Comparison of ENCODE assay signal across 12 mouse cellular contexts in the genomic region with DNA sequence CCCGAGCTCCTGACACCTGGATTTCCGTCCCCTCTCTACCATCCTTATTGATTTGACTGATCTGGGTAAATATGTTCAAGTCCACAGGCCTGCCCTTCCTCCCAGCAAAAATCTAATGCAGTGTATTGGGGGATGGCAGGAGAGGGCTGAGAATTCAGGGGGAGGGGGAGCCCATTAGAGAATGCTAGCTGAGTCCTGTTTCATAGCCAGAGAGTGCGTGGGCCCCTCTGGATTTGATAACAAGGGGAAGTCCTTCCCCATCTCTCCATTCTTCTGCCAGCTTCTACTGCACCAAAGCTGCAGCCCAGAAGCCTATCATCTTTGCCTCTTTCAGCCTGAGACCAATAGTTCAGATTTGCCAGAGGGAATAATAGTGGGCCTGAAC. TPM values are rescaled to one million over a fixed set of nuclear protein-coding genes. Genes with fewer than 3 reads are reported as not detected.
DNase-seq lines count a peak whose midpoint lies in the region; ATAC-seq lines count a peak whose summit lies in the region.
"Had no signal": no experiment of that assay in that cellular context is flagged by ENCODE, and none has a peak within 500 bp of the region (broad histone marks: within the 10 kb centered on the region; RNA-seq: fewer than 3 reads in every experiment).

No protein-coding gene starts in this region.

- DNase-seq in heart, adult 18-20 months = no peak
- DNase-seq in spleen, postnatal 10 days (ENCODE audit: low spot score in 2 of 2) = peak; percentile 32 to 60
- DNase-seq in spleen, postnatal 36 days (ENCODE audit: low spot score in 2 of 2) = no peak
- DNase-seq in liver, embryonic 11.5 days (ENCODE audit: low spot score) = no peak
- DNase-seq in MN1 (ENCODE audit: low spot score) = no peak
- no peak for DNase-seq in right cerebral cortex, adult 2 months (ENCODE audit: low spot score in 2 of 2)
- DNase-seq: adrenal gland, postnatal 25 days; lung, postnatal 10 days had no signal

- H3K27ac ChIP-seq in heart, embryonic 14.5 days (replicated peaks in 1 of 2; ENCODE audit: control insufficient read depth in 1 of 2, insufficient read depth in 1 of 2, low read depth in 2 of 2, low read length in 2 of 2) = no peak overlapping the region
- H3K27ac ChIP-seq in liver, embryonic 11.5 days (ENCODE audit: low read depth, low read length) = peak overlapping the region; percentile 77
- no peak overlapping the region for H3K27ac ChIP-seq in stomach, embryonic 15.5 days
- H3K27ac ChIP-seq: embryonic facial prominence, embryonic 12.5 days had no signal

- H3K4me3 ChIP-seq in heart, embryonic 14.5 days (ENCODE audit: control insufficient read depth in 1 of 2, insufficient read depth in 1 of 2, low read depth in 1 of 2, low read length in 2 of 2) = peak overlapping the region in 1 of 2 experiments; percentile 83; a peak in 1 of 4 replicates
- H3K4me3 ChIP-seq in liver, embryonic 11.5 days (ENCODE audit: low read depth, low read length) = peak overlapping the region; percentile 90
- H3K4me3 ChIP-seq in stomach, embryonic 15.5 days (replicated peaks) = peak overlapping the region; percentile 69; the same call in 1 of the 2 replicates

- H3K4me1 ChIP-seq in heart, embryonic 14.5 days (ENCODE audit: control insufficient read depth in 2 of 2, insufficient read depth in 2 of 2, low read length in 2 of 2) = peaks cover 2 to 10% of the 10 kb centered on the region in 2 experiments; a peak in 3 of 4 replicates
- peaks cover 19% of the 10 kb centered on the region for H3K4me1 ChIP-seq in liver, embryonic 11.5 days (replicated peaks; ENCODE audit: control insufficient read depth, insufficient read depth, low read length)
- peaks cover 7% of the 10 kb centered on the region for H3K4me1 ChIP-seq in stomach, embryonic 15.5 days

- ATAC-seq in heart, embryonic 14.5 days (ENCODE audit: insufficient number of reproducible peaks, insufficient read depth, low FRiP score, low read depth) = no peak
- no peak for ATAC-seq in liver, embryonic 11.5 days (replicated peaks; ENCODE audit: low FRiP score)
- no peak for ATAC-seq in stomach, embryonic 15.5 days (ENCODE audit: insufficient read depth, low FRiP score, low read depth)
- ATAC-seq: CD4-positive, CD25-positive, alpha-beta regulatory T cell, adult 4 months had no signal

- peaks cover 21% of the 10 kb centered on the region for H3K27me3 ChIP-seq in heart, embryonic 14.5 days (ENCODE audit: control insufficient read depth, insufficient read depth, low read length)
- H3K27me3 ChIP-seq in liver, embryonic 11.5 days (replicated peaks; ENCODE audit: control insufficient read depth, insufficient read depth, low read length) = peaks cover 17% of the 10 kb centered on the region
- H3K27me3 ChIP-seq in stomach, embryonic 15.5 days (replicated peaks) = peaks cover 20% of the 10 kb centered on the region; the same call in 1 of the 2 replicates

- no peak overlapping the region for H3K9ac ChIP-seq in heart, embryonic 14.5 days (ENCODE audit: low read length)
- peak overlapping the region; percentile 95 for H3K9ac ChIP-seq in liver, embryonic 11.5 days (ENCODE audit: low read depth, low read length)
- H3K9ac ChIP-seq in stomach, embryonic 15.5 days = no peak overlapping the region

- H3K36me3 ChIP-seq in heart, embryonic 14.5 days (ENCODE audit: control insufficient read depth, insufficient read depth, low read length) = no peaks in the 10 kb centered on the region
- H3K36me3 ChIP-seq in liver, embryonic 11.5 days (ENCODE audit: control insufficient read depth, insufficient read depth, low read length) = 0 out of 2 replicates have a peak, but pooled peaks cover 2% of the 10 kb centered on the region
- no peaks in the 10 kb centered on the region for H3K36me3 ChIP-seq in stomach, embryonic 15.5 days
- H3K36me3 ChIP-seq: embryonic facial prominence, embryonic 12.5 days had no signal

- WGBS in heart, embryonic 14.5 days = 60% methylated on average over 3 of the region's 3 CpGs
- 36% methylated on average over 3 of the region's 3 CpGs for WGBS in liver, embryonic 11.5 days
- WGBS in stomach, embryonic 15.5 days = 62% methylated on average over 3 of the region's 3 CpGs

- peak overlapping the region; percentile 100 for H3K4me2 ChIP-seq in heart, embryonic 14.5 days (ENCODE audit: low read length)
- peak overlapping the region; percentile 73 for H3K4me2 ChIP-seq in liver, embryonic 11.5 days
- H3K4me2 ChIP-seq in stomach, embryonic 15.5 days = peak overlapping the region; percentile 99

- H3K9me3 ChIP-seq in heart, embryonic 14.5 days (ENCODE audit: control insufficient read depth, low read length) = no peaks in the 10 kb centered on the region
- no peaks in the 10 kb centered on the region for H3K9me3 ChIP-seq in liver, embryonic 11.5 days (ENCODE audit: control insufficient read depth, low read length)
- H3K9me3 ChIP-seq in stomach, embryonic 15.5 days = no peaks in the 10 kb centered on the region
- H3K9me3 ChIP-seq: embryonic facial prominence, embryonic 12.5 days had no signal

RNA-seq across cellular contexts. Expression of a gene that starts 1.3 kb away (rescaled TPM):
- 2.4 and 3.2 TPM in 2 replicates for polyA plus RNA-seq in heart, embryonic 14.5 days (2014; fragmentation: Nextera tagmentation; extraction: Ambion mirVana)
- 1 to 10 TPM; 2.3 to 3.4 TPM for total RNA-seq in heart, adult 18-20 months (2021)
- 44.8 and 53.0 TPM in 2 replicates for polyA plus RNA-seq in liver, embryonic 11.5 days (2014; fragmentation: Nextera tagmentation; extraction: Ambion mirVana)
- 10.2 and 19.5 TPM in 2 replicates for polyA plus RNA-seq in stomach, embryonic 15.5 days (2015; fragmentation: Nextera tagmentation; extraction: Ambion mirVana)

RNA-seq across cellular contexts. Expression of a gene that starts 40.0 kb away (rescaled TPM):
- 18.8 and 22.1 TPM in 2 replicates for polyA plus RNA-seq in heart, embryonic 14.5 days (2014; fragmentation: Nextera tagmentation; extraction: Ambion mirVana)
- total RNA-seq in heart, adult 18-20 months (2021) = 1 to 10 TPM; 6.5 to 6.9 TPM
- 22.3 and 22.5 TPM in 2 replicates for polyA plus RNA-seq in liver, embryonic 11.5 days (2014; fragmentation: Nextera tagmentation; extraction: Ambion mirVana)
- 36.0 and 41.7 TPM in 2 replicates for polyA plus RNA-seq in stomach, embryonic 15.5 days (2015; fragmentation: Nextera tagmentation; extraction: Ambion mirVana)

Comparison
In these comparisons a context has a peak if more than half of its experiments do, and no peak if none do; other contexts are left out.
1. DNase-seq: peak in spleen, postnatal 10 days (2 of 2); none in heart, adult 18-20 months (0 of 2), spleen, postnatal 36 days (0 of 2), liver, embryonic 11.5 days (single experiment), MN1 (single experiment) and right cerebral cortex, adult 2 months (0 of 2).
2. Peak in every context shown above with its lines, with median percentiles within 50 percentile points of each other: H3K4me2 ChIP-seq.